Mouse (Mus musculus) liver, postnatal 0 days (tissue): ENCODE measurements around the gene Foxa2.

Experiments
- CTCF ChIP-seq: sonication (generic); IDR thresholded peaks from 2 replicates; pipeline ENCODE4 v1.5.1; 2016; ENCODE audit warnings: antibody characterized with exemption, low read depth
- EP300 ChIP-seq: IDR thresholded peaks from 2 replicates; pipeline ENCODE4 v1.6.1; 2016; ENCODE audit warnings: antibody characterized with exemption, low read depth, mild to moderate bottlenecking

- TF ChIP-seq EP300, result no peak
- no peak for TF ChIP-seq CTCF
Observed at GRCm38 (mm10) chr2:148029751-148030612, 16.8 kb downstream of the Foxa2 start.
